In the genomic region with DNA sequence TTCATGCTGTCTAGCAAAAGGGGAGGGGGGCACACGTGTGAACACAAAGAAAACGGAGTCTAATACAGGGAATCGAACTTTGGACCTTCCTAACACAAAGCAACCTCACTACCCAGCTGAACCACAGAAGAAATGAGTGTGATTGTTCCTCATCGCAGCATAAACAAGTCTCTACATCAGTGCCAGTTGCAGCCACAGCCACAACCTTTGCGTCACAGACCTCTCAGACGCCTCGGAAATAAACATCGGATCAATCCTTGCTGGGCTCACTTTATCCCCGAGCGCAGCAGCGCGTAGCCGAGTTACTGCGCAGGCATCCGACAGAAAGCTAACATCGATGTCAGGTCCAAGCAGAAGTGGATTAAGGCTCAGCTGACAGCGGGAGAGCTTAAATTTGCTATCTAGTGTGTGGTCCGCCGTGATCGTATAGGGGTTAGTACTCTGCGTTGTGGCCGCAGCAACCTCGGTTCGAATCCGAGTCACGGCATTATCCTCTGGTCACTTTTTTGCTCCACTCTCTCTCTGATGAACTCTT, we compare ENCODE assay signal across 8 mouse cellular contexts. TPM values are rescaled to one million over a fixed set of nuclear protein-coding genes. Genes with fewer than 3 reads are reported as not detected.
DNase-seq lines count a peak whose midpoint lies in the region; ATAC-seq lines count a peak whose summit lies in the region.

No protein-coding gene starts in this region.

- WGBS in embryonic facial prominence, embryonic 11.5 days: under 1% methylated on average over 26 of the region's 26 CpGs
- 1% methylated on average over 26 of the region's 26 CpGs for WGBS in hindbrain, embryonic 16.5 days
- WGBS in liver, embryonic 16.5 days (ENCODE audit: insufficient replicate concordance): under 1% methylated on average over 26 of the region's 26 CpGs

- H3K27ac ChIP-seq in embryonic facial prominence, embryonic 11.5 days (replicated peaks; ENCODE audit: low read depth, low read length): no peak overlapping the region
- no peak overlapping the region for H3K27ac ChIP-seq in hindbrain, embryonic 16.5 days (ENCODE audit: low read depth, low read length)
- H3K27ac ChIP-seq in liver, embryonic 16.5 days (ENCODE audit: low read length): no peak overlapping the region

- DNase-seq in 3T3-L1 (ENCODE audit: low read depth, low spot score): peak; percentile 67
- peak; percentile 30 to 43 for DNase-seq in B cell, adult 2 months
- peak; percentile 68 for DNase-seq in embryonic facial prominence, embryonic 11.5 days (ENCODE audit: low spot score)
- DNase-seq in right cerebral cortex, postnatal 4 days: peak; percentile 32
- DNase-seq in cerebellum, adult 11-12 months: no peak
- no peak for DNase-seq in thymus, postnatal 4 days

- H3K9ac ChIP-seq in embryonic facial prominence, embryonic 11.5 days (replicated peaks; ENCODE audit: low read length): no peak overlapping the region
- H3K9ac ChIP-seq in hindbrain, embryonic 16.5 days (ENCODE audit: low read depth, low read length): 0 out of 2 replicates have a peak overlapping the region, but pooled peaks have one; percentile 24
- H3K9ac ChIP-seq in liver, embryonic 16.5 days (ENCODE audit: low read depth, low read length): no peak overlapping the region

- ATAC-seq in embryonic facial prominence, embryonic 11.5 days (replicated peaks; ENCODE audit: insufficient number of reproducible peaks, low FRiP score, low TSS enrichment, low read depth): no peak; the same call in 1 of the 2 replicates
- ATAC-seq in hindbrain, embryonic 16.5 days: peak; percentile 90
- ATAC-seq in liver, embryonic 16.5 days (ENCODE audit: low read depth): peak; percentile 54

- peak overlapping the region; percentile 19 for H3K4me3 ChIP-seq in embryonic facial prominence, embryonic 11.5 days (ENCODE audit: low read depth, low read length)
- peak overlapping the region; percentile 35 for H3K4me3 ChIP-seq in hindbrain, embryonic 16.5 days (ENCODE audit: low read length)
- H3K4me3 ChIP-seq in liver, embryonic 16.5 days (ENCODE audit: low read depth, low read length): peak overlapping the region; percentile 14; the same call in 1 of the 2 replicates

- H3K27me3 ChIP-seq in embryonic facial prominence, embryonic 11.5 days (ENCODE audit: control insufficient read depth, insufficient read depth, low read length): peaks cover 3% of the 10 kb centered on the region
- peaks cover 18% of the 10 kb centered on the region for H3K27me3 ChIP-seq in hindbrain, embryonic 16.5 days (replicated peaks; ENCODE audit: control insufficient read depth, insufficient read depth, low read length)
- H3K27me3 ChIP-seq in liver, embryonic 16.5 days (ENCODE audit: control insufficient read depth, insufficient read depth, low read depth, low read length): peaks cover 39% of the 10 kb centered on the region

- no peaks in the 10 kb centered on the region for H3K9me3 ChIP-seq in embryonic facial prominence, embryonic 11.5 days (replicated peaks; ENCODE audit: control insufficient read depth, low read length)
- H3K9me3 ChIP-seq in hindbrain, embryonic 16.5 days (ENCODE audit: control insufficient read depth, low read length): no peaks in the 10 kb centered on the region
- no peaks in the 10 kb centered on the region for H3K9me3 ChIP-seq in liver, embryonic 16.5 days (replicated peaks; ENCODE audit: control insufficient read depth, low read length)

- peak overlapping the region; percentile 32 for H3K4me2 ChIP-seq in embryonic facial prominence, embryonic 11.5 days (ENCODE audit: low read depth, low read length)
- H3K4me2 ChIP-seq in hindbrain, embryonic 16.5 days (ENCODE audit: low read length): peak overlapping the region; percentile 49
- peak overlapping the region; percentile 33 for H3K4me2 ChIP-seq in liver, embryonic 16.5 days (ENCODE audit: low read depth, low read length)

- H3K36me3 ChIP-seq in embryonic facial prominence, embryonic 11.5 days (replicated peaks; ENCODE audit: control insufficient read depth, insufficient read depth, low read depth, low read length): no peaks in the 10 kb centered on the region
- no peaks in the 10 kb centered on the region for H3K36me3 ChIP-seq in hindbrain, embryonic 16.5 days (ENCODE audit: control insufficient read depth, insufficient read depth, low read length)
- no peaks in the 10 kb centered on the region for H3K36me3 ChIP-seq in liver, embryonic 16.5 days (ENCODE audit: control insufficient read depth, insufficient read depth)

- no peaks in the 10 kb centered on the region for H3K4me1 ChIP-seq in embryonic facial prominence, embryonic 11.5 days (ENCODE audit: control insufficient read depth, insufficient read depth, low read length)
- peaks cover 3% of the 10 kb centered on the region for H3K4me1 ChIP-seq in hindbrain, embryonic 16.5 days (ENCODE audit: control insufficient read depth, insufficient read depth, low read depth, low read length)
- H3K4me1 ChIP-seq in liver, embryonic 16.5 days (ENCODE audit: control insufficient read depth, low read depth, low read length): peaks cover 13% of the 10 kb centered on the region

RNA-seq across cellular contexts. Expression of a gene that starts 16.5 kb away (rescaled TPM):
- polyA plus RNA-seq in embryonic facial prominence, embryonic 11.5 days (2014; fragmentation: Nextera tagmentation; extraction: Ambion mirVana): not detected in 2 replicates
- not detected in 2 replicates for polyA plus RNA-seq in hindbrain, embryonic 16.5 days (2015; fragmentation: Nextera tagmentation; extraction: Ambion mirVana)
- polyA plus RNA-seq in liver, embryonic 16.5 days (2015; fragmentation: Nextera tagmentation; extraction: Ambion mirVana): not detected in 2 replicates

Comparison
In these comparisons a context has a peak if more than half of its experiments do, and no peak if none do; other contexts are left out.
1. DNase-seq: peak in 3T3-L1 (single experiment), B cell, adult 2 months (2 of 2), embryonic facial prominence, embryonic 11.5 days (single experiment) and right cerebral cortex, postnatal 4 days (single experiment); none in cerebellum, adult 11-12 months (single experiment) and thymus, postnatal 4 days (single experiment).
2. Peak in every context shown above with its lines, with median percentiles within 50 percentile points of each other: H3K4me2 ChIP-seq and H3K4me3 ChIP-seq.